ENCODE assay signal across 14 mouse cellular contexts in the genomic region with DNA sequence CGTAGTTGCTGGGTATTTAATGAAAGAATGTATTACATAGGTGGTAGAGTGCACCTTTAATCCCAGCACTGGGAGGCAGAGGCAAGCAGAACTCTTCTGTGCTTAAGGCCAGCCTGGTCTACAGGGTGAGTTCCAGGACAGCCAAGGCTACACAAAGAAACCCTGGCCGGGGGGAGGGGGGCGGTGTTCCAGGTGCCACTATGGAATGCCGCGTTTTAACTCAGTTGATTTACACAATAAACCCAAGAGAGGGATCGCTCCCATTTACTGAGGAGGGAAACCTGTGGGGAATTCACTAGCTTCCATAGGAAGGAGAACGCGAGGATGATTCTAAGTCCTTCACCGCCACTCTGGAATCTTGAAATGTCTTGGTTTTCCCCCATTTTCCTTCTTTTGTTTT.
"Had no signal": no experiment of that assay in that cellular context is flagged by ENCODE, and none has a peak within 500 bp of the region (broad histone marks: within the 10 kb centered on the region; RNA-seq: fewer than 3 reads in every experiment).

No protein-coding gene starts in this region.

- H3K4me1 ChIP-seq: midbrain, embryonic 13.5 days had no signal

- H3K4me2 ChIP-seq: lung, embryonic 14.5 days; midbrain, embryonic 13.5 days; midbrain, embryonic 15.5 days; neural tube, embryonic 13.5 days; stomach, embryonic 15.5 days had no signal

- H3K9ac ChIP-seq: lung, embryonic 14.5 days; midbrain, embryonic 13.5 days; midbrain, embryonic 15.5 days; neural tube, embryonic 13.5 days; stomach, embryonic 15.5 days had no signal

- ATAC-seq: midbrain, embryonic 13.5 days; midbrain, embryonic 15.5 days had no signal

- DNase-seq: lung, adult 18-20 months; lung, embryonic 14.5 days; lung, postnatal 10 days; lung, postnatal 4 days; right cerebral cortex, postnatal 14 days; thymus, adult 2 months; thymus, postnatal 36 days had no signal

- H3K27ac ChIP-seq: midbrain, embryonic 10.5 days; midbrain, embryonic 13.5 days; midbrain, embryonic 15.5 days; neural tube, embryonic 13.5 days; stomach, embryonic 15.5 days; stomach, postnatal 0 days had no signal

- H3K4me3 ChIP-seq: midbrain, embryonic 10.5 days; midbrain, embryonic 13.5 days; midbrain, embryonic 15.5 days; myocyte; neural tube, embryonic 13.5 days; stomach, embryonic 15.5 days had no signal

- H3K9me3 ChIP-seq: midbrain, embryonic 10.5 days; midbrain, embryonic 13.5 days; midbrain, embryonic 15.5 days; neural tube, embryonic 13.5 days; stomach, embryonic 15.5 days had no signal
